In the genomic region with DNA sequence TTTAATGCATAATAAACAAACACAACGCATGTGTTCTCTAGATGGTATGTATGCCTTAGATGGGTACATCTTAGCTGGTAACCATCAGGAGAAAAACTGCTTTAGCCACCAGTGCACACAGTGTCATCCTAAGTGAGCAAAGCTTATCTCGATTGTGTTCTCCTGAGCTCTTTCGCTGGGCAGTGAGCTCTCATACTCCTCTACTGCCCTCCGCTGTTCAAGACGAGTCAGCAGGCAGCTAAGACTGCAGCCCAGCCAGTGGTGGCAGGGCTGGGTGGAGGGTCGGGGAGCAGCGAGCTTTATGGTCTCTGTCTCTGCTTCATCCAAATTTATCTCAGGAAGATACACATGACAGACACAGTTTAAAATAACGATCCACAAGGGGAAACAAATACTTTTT, we compare ENCODE assay signal across 8 mouse cellular contexts.
DNase-seq lines count a peak whose midpoint lies in the region.

No protein-coding gene starts in this region.

- peak; percentile 78 for DNase-seq in embryo, embryonic 10 days (ENCODE audit: low spot score)
- no peak for DNase-seq in embryo, embryonic 9.5 days (ENCODE audit: extremely low spot score)
- peak; percentile 33 to 38 for DNase-seq in left cerebral cortex, adult 18-20 months (ENCODE audit: low spot score in 2 of 2)
- no peak for DNase-seq in left cerebral cortex, adult 8-10 months (ENCODE audit: low spot score in 2 of 2)
- DNase-seq in NIH3T3 (ENCODE audit: low read depth): peak; percentile 50
- DNase-seq in kidney, postnatal 14 days: peak; percentile 65
- peak; percentile 70 for DNase-seq in retina, embryonic 14.5 days (ENCODE audit: low spot score)
- no peak for DNase-seq in spleen, postnatal 4 days (ENCODE audit: low spot score in 2 of 2)

Comparison
In these comparisons a context has a peak if more than half of its experiments do, and no peak if none do; other contexts are left out.
1. DNase-seq: peak in embryo, embryonic 10 days (single experiment), left cerebral cortex, adult 18-20 months (2 of 2), NIH3T3 (single experiment), kidney, postnatal 14 days (single experiment) and retina, embryonic 14.5 days (single experiment); none in embryo, embryonic 9.5 days (single experiment), left cerebral cortex, adult 8-10 months (0 of 2) and spleen, postnatal 4 days (0 of 2).